Mouse (Mus musculus) thymus, adult 2 months (tissue): ENCODE measurements around the gene Tra2b.

Source experiments
- CTCF ChIP-seq: fragments of 200-500 bp; IDR thresholded peaks from 2 replicates; pipeline ENCODE4 v1.5.1; 2012; ENCODE audit warnings: mild to moderate bottlenecking, control low read depth, low read length, moderate library complexity, borderline replicate concordance; ENCODE audit not compliant: control insufficient read depth, poor library complexity, insufficient read depth; ENCODE audit errors: extremely low read depth
- POLR2A ChIP-seq: fragments of 200-500 bp; IDR thresholded peaks from 2 replicates; pipeline ENCODE4 v1.6.1; 2012; ENCODE audit warnings: mild to moderate bottlenecking, low read length, control low read depth, moderate library complexity; ENCODE audit not compliant: control insufficient read depth, poor library complexity, insufficient read depth; ENCODE audit errors: extremely low read depth

- no peak for TF ChIP-seq POLR2A
- no peak for TF ChIP-seq CTCF
Observed at GRCm38 (mm10) chr16:22275142-22275541, 9.3 kb upstream of the Tra2b start.
